Mouse (Mus musculus) forebrain, embryonic 15.5 days (tissue): ENCODE measurements around the gene Col9a2. TPM values are rescaled to one million over a fixed set of nuclear protein-coding genes. Genes with fewer than 3 reads are reported as not detected.

Experiments
- ATAC-seq: fragments of 200-750 bp; cut with Nextera tagmentation; replicated peaks from 2 replicates; pipeline ENCODE4 v1.8.0; 2017; ENCODE audit warnings: mild to moderate bottlenecking, moderate TSS enrichment, moderate library complexity
- H3K27ac ChIP-seq: fragments of 300-500 bp; sonication (generic); replicated peaks from 2 replicates; pipeline ENCODE4 v1.5.1; 2015; ENCODE audit warnings: mild to moderate bottlenecking, inconsistent platforms
- H3K27me3 ChIP-seq: fragments of 300-500 bp; sonication (generic); 2 replicates; pipeline ENCODE4 v1.6.1; 2015; ENCODE audit warnings: inconsistent platforms
- H3K36me3 ChIP-seq: fragments of 300-500 bp; sonication (generic); 2 replicates; pipeline ENCODE4 v1.6.1; 2015; ENCODE audit warnings: mild to moderate bottlenecking, inconsistent platforms
- H3K4me1 ChIP-seq: fragments of 300-500 bp; sonication (generic); 2 replicates; pipeline ENCODE4 v1.6.1; 2015; ENCODE audit warnings: inconsistent platforms
- H3K4me2 ChIP-seq: fragments of 300-500 bp; sonication (generic); replicated peaks from 2 replicates; pipeline ENCODE4 v1.6.1; 2015; ENCODE audit warnings: mild to moderate bottlenecking, inconsistent platforms
- H3K4me3 ChIP-seq: fragments of 300-500 bp; sonication (generic); 2 replicates; pipeline ENCODE4 v1.5.1; 2015; ENCODE audit warnings: mild to moderate bottlenecking, inconsistent platforms
- H3K9ac ChIP-seq: fragments of 300-500 bp; sonication (generic); replicated peaks from 2 replicates; pipeline ENCODE4 v1.6.1; 2015; ENCODE audit warnings: mild to moderate bottlenecking, inconsistent platforms
- H3K9me3 ChIP-seq: fragments of 300-500 bp; sonication (generic); 2 replicates; pipeline ENCODE4 v1.6.1; 2016; ENCODE audit warnings: inconsistent platforms
- WGBS: fragments of 180-500 bp; shearing (Covaris S2); methylation state at CpG from one replicate; pipeline ENCODE4 v1.1.7; 2015; ENCODE audit warnings: mixed read lengths; 5-methylcytosine and 5-hydroxymethylcytosine counted together
- polyA plus RNA-seq: library from polyadenylated mRNA; unstranded; fragments of >200 nt; fragmentation: Nextera tagmentation; extraction: Ambion mirVana; gene quantifications from 2 replicates; pipeline ENCODE4 v1.2.1, GENCODE M21; 2015

The Col9a2 gene
- polyA plus RNA-seq, 1 experiment from 2014 or later: 5.9 TPM

- H3K4me1 ChIP-seq: peaks cover 26% of the 10 kb centered on the region
- no peak overlapping the region for H3K4me3 ChIP-seq
- H3K27ac ChIP-seq: no peak overlapping the region
- 87% methylated on average over 11 of the region's 11 CpGs for WGBS
- no peak overlapping the region for H3K9ac ChIP-seq
- H3K36me3 ChIP-seq: no peaks in the 10 kb centered on the region
- no peaks in the 10 kb centered on the region for H3K9me3 ChIP-seq
- H3K4me2 ChIP-seq: no peak overlapping the region
- no peak for ATAC-seq
- H3K27me3 ChIP-seq: no peaks in the 10 kb centered on the region
These were observed 28.2 kb upstream of the Col9a2 start for GRCm38 (mm10) chr4:121010770-121011549.

- Histone ChIP-seq H3K9ac (no peak overlapping the region), H3K4me1 (peaks cover 23% of the 10 kb centered on the region), H3K4me3 (no peak overlapping the region), H3K27ac (no peak overlapping the region), H3K36me3 (no peaks in the 10 kb centered on the region), H3K27me3 (no peaks in the 10 kb centered on the region), H3K9me3 (no peaks in the 10 kb centered on the region), H3K4me2 (peak overlapping the region; percentile 66; the same call in 1 of the 2 replicates)
- ATAC-seq: no peak
- 88% methylated on average over 10 of the region's 10 CpGs for WGBS
These were observed 24.5 kb upstream of the Col9a2 start for GRCm38 (mm10) chr4:121014594-121015267.

GRCm38 (mm10) chr4:121015268-121015659, 23.9 kb upstream of the Col9a2 start:
- ATAC-seq: no peak
- Histone ChIP-seq H3K4me1 (peaks cover 22% of the 10 kb centered on the region), H3K27ac (no peak overlapping the region), H3K4me3 (peak overlapping the region; percentile 95), H3K4me2 (peak overlapping the region; percentile 66), H3K9ac (peak overlapping the region; percentile 85; the same call in 1 of the 2 replicates), H3K27me3 (no peaks in the 10 kb centered on the region), H3K36me3 (no peaks in the 10 kb centered on the region), H3K9me3 (no peaks in the 10 kb centered on the region)
- 83% methylated on average over 7 of the region's 7 CpGs for WGBS

GRCm38 (mm10) chr4:121016021-121016898, 22.9 kb upstream of the Col9a2 start:
- Histone ChIP-seq H3K4me2 (peak overlapping the region; percentile 66), H3K36me3 (no peaks in the 10 kb centered on the region), H3K27me3 (no peaks in the 10 kb centered on the region), H3K9ac (peak overlapping the region; percentile 85), H3K4me3 (peak overlapping the region; percentile 95), H3K4me1 (peaks cover 22% of the 10 kb centered on the region), H3K27ac (peak overlapping the region; percentile 84), H3K9me3 (no peaks in the 10 kb centered on the region)
- WGBS: 6% methylated on average over 40 of the region's 40 CpGs
- peak; percentile 33 for ATAC-seq

- ATAC-seq: peak; percentile 97
- Histone ChIP-seq H3K4me1 (peaks cover 22% of the 10 kb centered on the region), H3K4me3 (peak within 1 kb of the TSS; percentile 95), H3K27me3 (no peaks in the 10 kb centered on the region), H3K36me3 (no peaks in the 10 kb centered on the region), H3K27ac (peak within 1 kb of the TSS; percentile 84), H3K9me3 (no peaks in the 10 kb centered on the region), H3K9ac (peak within 1 kb of the TSS; percentile 85), H3K4me2 (peak within 1 kb of the TSS; percentile 66)
- under 1% methylated on average over 40 of the region's 48 CpGs for WGBS
These were observed 22.1 kb upstream of the Col9a2 start, which contains the start of gene Smap2 for GRCm38 (mm10) chr4:121016928-121017657. Smap2 (minus strand) TSS chr4:121017247.

DNA sequence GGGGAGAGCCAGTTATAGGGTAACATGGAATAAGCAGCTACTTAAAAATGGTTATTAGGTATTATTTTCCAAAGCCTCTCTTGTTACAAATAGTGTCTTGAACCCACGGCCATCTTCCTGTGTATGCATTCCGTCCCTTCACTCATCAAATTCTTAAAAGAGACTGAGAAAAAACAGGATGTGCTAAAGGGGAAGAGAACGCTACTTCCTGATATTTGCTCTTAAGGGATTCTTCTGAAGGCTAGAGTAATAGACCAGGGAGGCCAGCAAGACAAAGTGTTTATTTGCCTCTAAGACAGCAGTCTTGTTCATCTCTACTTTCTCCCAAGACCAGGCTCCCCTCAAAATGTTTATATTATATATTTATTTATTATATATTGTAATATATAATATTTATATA, 20.9 kb upstream of the Col9a2 start:
- no peak overlapping the region for H3K4me2 ChIP-seq
- no peaks in the 10 kb centered on the region for H3K9me3 ChIP-seq
- no peak overlapping the region for H3K9ac ChIP-seq
- 93% methylated on average over 3 of the region's 3 CpGs for WGBS
- no peak overlapping the region for H3K27ac ChIP-seq
- H3K27me3 ChIP-seq: no peaks in the 10 kb centered on the region
- H3K4me3 ChIP-seq: no peak overlapping the region
- H3K36me3 ChIP-seq: no peaks in the 10 kb centered on the region
- ATAC-seq: no peak
- peaks cover 22% of the 10 kb centered on the region for H3K4me1 ChIP-seq

GRCm38 (mm10) chr4:121020040-121020790, 19.0 kb upstream of the Col9a2 start:
- H3K9ac ChIP-seq: no peak overlapping the region
- WGBS: 54% methylated on average over 10 of the region's 10 CpGs
- H3K27me3 ChIP-seq: no peaks in the 10 kb centered on the region
- H3K4me3 ChIP-seq: no peak overlapping the region
- no peaks in the 10 kb centered on the region for H3K9me3 ChIP-seq
- H3K27ac ChIP-seq: no peak overlapping the region
- peaks cover 13% of the 10 kb centered on the region for H3K4me1 ChIP-seq
- H3K4me2 ChIP-seq: no peak overlapping the region
- no peaks in the 10 kb centered on the region for H3K36me3 ChIP-seq
- no peak for ATAC-seq

GRCm38 (mm10) chr4:121021911-121022310, 17.3 kb upstream of the Col9a2 start:
- Histone ChIP-seq H3K27ac (no peak overlapping the region), H3K36me3 (no peaks in the 10 kb centered on the region), H3K4me2 (no peak overlapping the region), H3K27me3 (no peaks in the 10 kb centered on the region), H3K9ac (no peak overlapping the region), H3K4me1 (no peaks in the 10 kb centered on the region; the same call in 1 of the 2 replicates), H3K4me3 (no peak overlapping the region), H3K9me3 (no peaks in the 10 kb centered on the region)
- no peak for ATAC-seq

- WGBS: 84% methylated on average over 7 of the region's 7 CpGs
- no peaks in the 10 kb centered on the region for H3K27me3 ChIP-seq
- no peak overlapping the region for H3K9ac ChIP-seq
- H3K4me3 ChIP-seq: no peak overlapping the region
- H3K36me3 ChIP-seq: no peaks in the 10 kb centered on the region
- no peaks in the 10 kb centered on the region for H3K9me3 ChIP-seq
- no peak overlapping the region for H3K4me2 ChIP-seq
- H3K4me1 ChIP-seq: no peaks in the 10 kb centered on the region
- ATAC-seq: no peak
- H3K27ac ChIP-seq: no peak overlapping the region
These were observed 15.7 kb upstream of the Col9a2 start for GRCm38 (mm10) chr4:121023464-121023863.

- Histone ChIP-seq H3K36me3 (no peaks in the 10 kb centered on the region), H3K4me2 (no peak overlapping the region), H3K27ac (no peak overlapping the region), H3K4me1 (no peaks in the 10 kb centered on the region), H3K27me3 (no peaks in the 10 kb centered on the region), H3K9ac (no peak overlapping the region), H3K9me3 (no peaks in the 10 kb centered on the region), H3K4me3 (no peak overlapping the region)
- 94% methylated on average over 2 of the region's 2 CpGs for WGBS
- no peak for ATAC-seq
These were observed 15.2 kb upstream of the Col9a2 start for GRCm38 (mm10) chr4:121023941-121024340.

GRCm38 (mm10) chr4:121025681-121026080, 13.5 kb upstream of the Col9a2 start:
- H3K4me1 ChIP-seq: no peaks in the 10 kb centered on the region
- H3K27ac ChIP-seq: no peak overlapping the region
- no peak overlapping the region for H3K9ac ChIP-seq
- no peak overlapping the region for H3K4me3 ChIP-seq
- no peaks in the 10 kb centered on the region for H3K36me3 ChIP-seq
- no peak for ATAC-seq
- H3K9me3 ChIP-seq: no peaks in the 10 kb centered on the region
- H3K4me2 ChIP-seq: no peak overlapping the region
- WGBS: 70% methylated on average over 2 of the region's 2 CpGs
- H3K27me3 ChIP-seq: no peaks in the 10 kb centered on the region
